Mouse (Mus musculus) midbrain, postnatal 0 days (tissue): ENCODE measurements at regions not wholly inside any gene's neighbourhood (a gene's known extent, or its start where the extent isn't known, plus 50 kb on each side); places are given as distances from the start of the nearest gene placed in this dataset.

Experiments
- ATAC-seq: fragments of 200-750 bp; cut with Nextera tagmentation; 2 replicates; pipeline ENCODE4 v1.8.0; 2017; ENCODE audit warnings: moderate number of reproducible peaks, mild to moderate bottlenecking, moderate TSS enrichment, moderate library complexity; ENCODE audit not compliant: low FRiP score
- DNase-seq: peaks from one replicate; pipeline ENCODE4 v3.0.0-alpha.2; 2015; ENCODE audit warnings: low spot score
- H3K27ac ChIP-seq: fragments of 300-500 bp; sonication (generic); 2 replicates; pipeline ENCODE4 v1.5.1; 2014; ENCODE audit warnings: low read depth, mild to moderate bottlenecking, low read length, mixed read lengths
- H3K27me3 ChIP-seq: fragments of 300-500 bp; sonication (generic); 2 replicates; pipeline ENCODE4 v1.6.1; 2014; ENCODE audit warnings: low read length, control low read depth, mixed read lengths; ENCODE audit not compliant: insufficient read depth
- H3K36me3 ChIP-seq: fragments of 300-500 bp; sonication (generic); 2 replicates; pipeline ENCODE4 v1.6.1; 2014; ENCODE audit warnings: low read length, control low read depth, mixed read lengths; ENCODE audit not compliant: insufficient read depth
- H3K4me1 ChIP-seq: fragments of 300-500 bp; sonication (generic); 2 replicates; pipeline ENCODE4 v1.6.1; 2014; ENCODE audit warnings: mild to moderate bottlenecking, control low read depth, antibody characterized with exemption, low read length, mixed read lengths; ENCODE audit not compliant: insufficient read depth
- H3K4me2 ChIP-seq: fragments of 300-500 bp; sonication (generic); 2 replicates; pipeline ENCODE4 v1.6.1; 2014; ENCODE audit warnings: low read depth, mild to moderate bottlenecking, low read length, mixed read lengths; ENCODE audit not compliant: poor library complexity, severe bottlenecking
- H3K4me3 ChIP-seq: fragments of 300-500 bp; sonication (generic); 2 replicates; pipeline ENCODE4 v1.5.1; 2014; ENCODE audit warnings: low read depth, mild to moderate bottlenecking, low read length, moderate library complexity
- H3K9ac ChIP-seq: fragments of 300-500 bp; sonication (generic); replicated peaks from 2 replicates; pipeline ENCODE4 v1.6.1; 2014; ENCODE audit warnings: mild to moderate bottlenecking, low read length, moderate library complexity, mixed read lengths; ENCODE audit not compliant: poor library complexity, severe bottlenecking
- H3K9me3 ChIP-seq: fragments of 300-500 bp; sonication (generic); 2 replicates; pipeline ENCODE4 v1.6.1; 2016; ENCODE audit warnings: low read length, control low read depth
- CTCF ChIP-seq: IDR thresholded peaks from 2 replicates; pipeline ENCODE4 v1.5.1; 2016; ENCODE audit warnings: antibody characterized with exemption, mild to moderate bottlenecking
- WGBS: fragments of 180-500 bp; shearing (Covaris S2); extraction: QIAGEN DNeasy Blood & Tissue Kit; methylation state at CpG from one replicate; pipeline ENCODE4 v1.1.7; 2014; 5-methylcytosine and 5-hydroxymethylcytosine counted together

DNA sequence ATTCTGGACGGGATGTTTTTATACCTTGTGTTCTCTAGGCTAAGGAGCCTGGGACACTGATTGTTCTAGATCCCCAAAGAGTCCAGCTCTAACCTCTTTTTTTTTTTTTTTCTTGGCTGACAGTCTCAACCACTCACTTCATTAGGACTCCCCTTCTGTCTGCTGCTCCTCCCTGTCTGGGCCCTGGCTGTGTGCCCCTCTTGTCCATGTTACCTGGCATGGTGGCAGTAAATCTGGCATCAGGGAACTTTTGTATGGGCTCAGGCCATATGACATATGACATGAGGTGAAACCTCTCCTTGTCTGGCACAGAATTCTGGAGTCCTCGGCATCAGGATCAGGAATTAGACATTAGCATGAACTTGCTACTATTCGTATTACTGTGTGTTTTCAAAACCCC lies 717.5 kb downstream of the Vrk1 start:
- no peak for TF ChIP-seq CTCF
- Histone ChIP-seq H3K9ac (no peak overlapping the region), H3K27me3 (no peaks in the 10 kb centered on the region), H3K9me3 (no peaks in the 10 kb centered on the region), H3K36me3 (no peaks in the 10 kb centered on the region), H3K4me3 (no peak overlapping the region), H3K4me2 (no peak overlapping the region), H3K27ac (no peak overlapping the region), H3K4me1 (no peaks in the 10 kb centered on the region)
- 73% methylated on average over 3 of the region's 3 CpGs for WGBS
- ATAC-seq, result no peak
- DNase-seq, result peak; percentile 2

DNA sequence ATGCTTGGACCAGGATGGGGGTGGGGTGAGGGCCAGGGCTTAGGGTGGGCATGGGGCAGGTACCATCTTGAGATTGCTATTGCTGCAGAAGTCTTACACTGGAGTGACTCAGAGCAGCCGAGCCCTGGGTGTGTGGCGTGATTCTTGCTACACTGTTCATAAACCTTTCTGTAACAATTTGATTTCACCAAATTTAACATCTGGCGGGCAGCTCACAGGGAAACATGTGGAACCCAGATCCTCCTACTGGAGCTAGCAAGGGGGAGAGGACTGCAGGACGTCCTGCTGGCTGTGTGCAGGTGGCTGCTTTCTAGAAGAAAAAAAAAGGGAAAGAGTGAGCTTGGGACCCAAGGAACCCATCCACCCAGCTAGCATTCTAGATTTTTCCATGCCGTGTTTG lies 719.7 kb downstream of the Vrk1 start:
- Histone ChIP-seq H3K9me3 (no peaks in the 10 kb centered on the region), H3K4me1 (no peaks in the 10 kb centered on the region), H3K27me3 (no peaks in the 10 kb centered on the region), H3K36me3 (no peaks in the 10 kb centered on the region), H3K4me2 (no peak overlapping the region), H3K27ac (no peak overlapping the region), H3K9ac (no peak overlapping the region), H3K4me3 (no peak overlapping the region)
- WGBS, result 86% methylated on average over 5 of the region's 5 CpGs
- ATAC-seq, result no peak
- no peak for DNase-seq
- TF ChIP-seq CTCF, result no peak

DNA sequence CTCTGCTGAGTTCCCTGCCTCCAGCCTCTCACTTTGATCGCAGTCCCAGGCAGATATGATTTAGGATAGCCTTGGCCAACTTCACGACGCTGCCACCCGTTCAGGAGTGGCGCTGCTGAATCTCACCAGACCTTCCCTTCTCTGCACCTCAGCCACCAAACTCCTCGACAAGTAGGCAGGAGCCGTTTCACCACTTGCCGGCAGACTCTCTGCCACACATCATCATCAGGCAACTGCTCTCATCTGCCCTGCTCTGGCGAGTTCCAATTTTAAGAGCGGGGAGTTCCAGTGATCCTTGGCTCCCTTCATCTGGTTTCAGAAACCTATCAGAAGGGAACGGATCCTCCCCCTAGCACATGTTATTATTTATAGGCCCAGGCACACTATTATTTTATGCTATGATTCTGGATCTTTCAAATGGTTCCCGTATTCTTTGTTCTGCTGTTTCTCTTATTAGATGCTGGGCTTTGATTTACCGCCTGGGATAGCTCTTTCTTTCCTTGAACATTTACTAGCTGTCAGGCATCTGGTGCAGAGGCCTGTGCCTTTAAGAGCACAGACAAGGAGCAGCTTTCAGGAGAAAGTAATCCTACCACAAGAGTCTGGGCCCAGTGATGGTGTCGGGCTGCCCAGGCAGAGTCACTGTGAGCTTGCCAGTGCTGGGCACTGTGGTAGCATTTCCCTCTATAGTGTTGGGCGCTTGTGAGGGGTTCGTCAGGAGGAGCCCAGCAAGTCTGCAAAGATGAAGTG lies 722.3 kb downstream of the Vrk1 start:
- WGBS, result 70% methylated on average over 16 of the region's 16 CpGs
- ATAC-seq (no peak), DNase-seq (no peak)
- Histone ChIP-seq H3K36me3 (no peaks in the 10 kb centered on the region), H3K9ac (no peak overlapping the region), H3K27ac (no peak overlapping the region), H3K9me3 (no peaks in the 10 kb centered on the region), H3K4me3 (no peak overlapping the region), H3K4me2 (no peak overlapping the region), H3K4me1 (no peaks in the 10 kb centered on the region), H3K27me3 (no peaks in the 10 kb centered on the region)
- no peak for TF ChIP-seq CTCF

DNA sequence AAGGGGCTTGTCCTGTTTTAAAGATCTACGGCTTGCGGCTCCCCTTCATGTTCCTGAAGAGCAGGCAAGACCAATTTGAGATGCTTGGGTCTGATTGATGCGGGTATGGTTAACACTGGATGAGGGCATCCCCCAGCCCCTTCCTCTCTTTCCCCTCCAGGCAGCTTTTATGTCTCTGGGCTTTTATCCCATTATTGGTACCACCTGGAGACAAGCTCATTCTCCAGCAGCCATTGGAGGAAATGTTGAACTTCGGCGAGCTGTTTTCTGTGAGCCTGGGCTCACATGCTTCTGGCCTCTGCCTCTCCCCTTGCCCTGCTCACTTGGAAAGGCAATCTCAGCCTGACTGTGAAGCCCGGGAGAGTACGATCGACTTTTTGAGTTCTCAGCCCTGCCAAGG lies 738.7 kb downstream of the Vrk1 start:
- Histone ChIP-seq H3K36me3 (no peaks in the 10 kb centered on the region), H3K4me1 (no peaks in the 10 kb centered on the region), H3K27ac (no peak overlapping the region), H3K27me3 (no peaks in the 10 kb centered on the region), H3K9me3 (no peaks in the 10 kb centered on the region), H3K9ac (no peak overlapping the region), H3K4me2 (no peak overlapping the region), H3K4me3 (no peak overlapping the region)
- DNase-seq (no peak), ATAC-seq (no peak)
- no peak for TF ChIP-seq CTCF
- 80% methylated on average over 8 of the region's 8 CpGs for WGBS

DNA sequence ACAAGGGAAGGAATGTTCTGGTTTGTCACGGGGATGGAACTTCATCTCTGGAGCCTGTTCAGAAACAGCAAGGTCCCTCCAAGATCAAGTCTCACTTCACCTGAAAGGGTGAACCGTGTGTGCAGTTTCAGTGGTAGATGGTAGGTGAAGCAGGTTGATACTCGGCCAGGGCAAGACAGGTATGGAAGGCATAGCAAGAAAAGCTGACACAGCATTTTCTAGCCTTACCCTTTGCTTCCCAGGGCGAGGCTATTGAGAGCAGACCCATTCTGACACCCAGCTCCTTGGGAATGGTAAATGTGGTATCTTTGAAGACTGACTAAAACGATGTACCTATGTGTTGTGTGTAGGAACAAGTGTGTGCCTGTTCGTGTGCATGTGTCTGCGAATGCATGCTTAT lies 724.9 kb upstream of the 3110018I06Rik start:
- Histone ChIP-seq H3K4me2 (no peak overlapping the region), H3K9ac (no peak overlapping the region), H3K4me3 (no peak overlapping the region), H3K9me3 (no peaks in the 10 kb centered on the region), H3K36me3 (no peaks in the 10 kb centered on the region), H3K27ac (no peak overlapping the region), H3K4me1 (no peaks in the 10 kb centered on the region), H3K27me3 (no peaks in the 10 kb centered on the region)
- ATAC-seq, result no peak
- no peak for DNase-seq
- no peak for TF ChIP-seq CTCF
- 88% methylated on average over 7 of the region's 7 CpGs for WGBS

DNA sequence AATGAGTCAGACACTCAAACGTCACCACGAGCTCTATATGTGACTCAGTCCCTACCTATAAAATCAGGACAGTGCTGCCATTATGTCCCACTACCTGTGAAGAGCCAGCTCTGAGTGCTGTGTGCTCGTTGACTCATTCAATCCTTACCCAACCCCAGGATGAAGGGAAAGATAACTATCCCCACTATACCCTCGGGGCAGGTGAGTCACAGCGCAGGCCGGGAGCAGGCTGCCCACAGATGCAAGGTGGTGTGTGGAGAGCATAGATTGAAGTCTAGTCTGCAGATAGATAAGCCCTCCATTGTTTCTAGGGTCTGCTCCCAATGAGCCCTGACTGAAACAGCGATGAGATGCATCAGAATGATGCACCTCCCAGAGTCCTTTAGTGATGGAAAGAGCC lies 723.9 kb upstream of the 3110018I06Rik start:
- Histone ChIP-seq H3K36me3 (no peaks in the 10 kb centered on the region), H3K9me3 (no peaks in the 10 kb centered on the region), H3K27ac (no peak overlapping the region), H3K4me1 (no peaks in the 10 kb centered on the region), H3K9ac (no peak overlapping the region), H3K4me2 (no peak overlapping the region), H3K4me3 (no peak overlapping the region), H3K27me3 (no peaks in the 10 kb centered on the region)
- DNase-seq (no peak), ATAC-seq (no peak)
- WGBS, result 83% methylated on average over 7 of the region's 7 CpGs
- TF ChIP-seq CTCF, result no peak
